Mouse (Mus musculus) kidney, adult 2 months (tissue): ENCODE measurements at regions not wholly inside any gene's neighbourhood (a gene's known extent, or its start where the extent isn't known, plus 50 kb on each side); places are given as distances from the start of the nearest gene placed in this dataset.

Experiments
- DNase-seq: peaks from one replicate; pipeline ENCODE4 v3.0.0; 2021
- H3K27ac ChIP-seq: fragments of 200-500 bp; 2 replicates; pipeline ENCODE4 v1.5.1; 2012; ENCODE audit warnings: low read depth, low read length, control low read depth, inconsistent platforms; ENCODE audit not compliant: insufficient read depth
- H3K27me3 ChIP-seq: fragments of 200-500 bp; replicated peaks from 2 replicates; pipeline ENCODE4 v1.6.1; 2012; ENCODE audit warnings: mild to moderate bottlenecking, moderate library complexity, low read length, inconsistent platforms; ENCODE audit not compliant: control insufficient read depth, insufficient read depth
- H3K36me3 ChIP-seq: fragments of 200-500 bp; 2 replicates; pipeline ENCODE4 v1.6.1; 2012; ENCODE audit warnings: mild to moderate bottlenecking, moderate library complexity, low read length, inconsistent platforms; ENCODE audit not compliant: control insufficient read depth, insufficient read depth
- H3K4me1 ChIP-seq: fragments of 200-500 bp; 2 replicates; pipeline ENCODE4 v1.6.1; 2011; ENCODE audit warnings: low read length; ENCODE audit not compliant: control insufficient read depth, insufficient read depth
- H3K4me3 ChIP-seq: fragments of 200-500 bp; 2 replicates; pipeline ENCODE4 v1.5.1; 2011; ENCODE audit warnings: mild to moderate bottlenecking, low read depth, low read length, control low read depth; ENCODE audit not compliant: insufficient read depth
- CTCF ChIP-seq: fragments of 200-500 bp; conservative IDR thresholded peaks from 2 replicates; pipeline ENCODE4 v1.5.1; 2011; ENCODE audit warnings: low read depth, mild to moderate bottlenecking, control low read depth, low read length, moderate library complexity, mixed read lengths; ENCODE audit not compliant: insufficient read depth, insufficient read length
- POLR2A ChIP-seq: fragments of 200-500 bp; IDR thresholded peaks from one replicate; pipeline ENCODE4 v1.6.1; 2011; ENCODE audit warnings: low read depth, low read length, control low read depth
- WGBS: fragments of 180-500 bp; shearing (Covaris S2); methylation state at CpG from one replicate; pipeline ENCODE4 v1.1.7; 2018; 5-methylcytosine and 5-hydroxymethylcytosine counted together

- no peak for DNase-seq
- Histone ChIP-seq H3K36me3 (no peaks in the 10 kb centered on the region), H3K27ac (no peak overlapping the region), H3K4me3 (no peak overlapping the region), H3K4me1 (no peaks in the 10 kb centered on the region; the same call in 1 of the 2 replicates), H3K27me3 (no peaks in the 10 kb centered on the region; the same call in 1 of the 2 replicates)
- WGBS = 35% methylated on average over 2 of the region's 2 CpGs
- no peak for TF ChIP-seq CTCF
- no peak for TF ChIP-seq POLR2A
Measured at GRCm38 (mm10) chr12:15741219-15741618, 75.5 kb downstream of the Trib2 start.

GRCm38 (mm10) chr12:15738989-15739388 is 77.7 kb downstream of the Trib2 start:
- peak; percentile 90 for DNase-seq
- TF ChIP-seq POLR2A (no peak), CTCF (no peak)
- Histone ChIP-seq H3K36me3 (no peaks in the 10 kb centered on the region), H3K27ac (no peak overlapping the region), H3K4me3 (no peak overlapping the region), H3K4me1 (no peaks in the 10 kb centered on the region; the same call in 1 of the 2 replicates), H3K27me3 (no peaks in the 10 kb centered on the region; the same call in 1 of the 2 replicates)
- 32% methylated on average over 4 of the region's 4 CpGs for WGBS

- H3K4me3 ChIP-seq = no peak overlapping the region
- WGBS = 47% methylated on average over 3 of the region's 3 CpGs
- H3K4me1 ChIP-seq = no peaks in the 10 kb centered on the region
- H3K36me3 ChIP-seq = no peaks in the 10 kb centered on the region
- no peak for TF ChIP-seq CTCF
- no peak for TF ChIP-seq POLR2A
- H3K27ac ChIP-seq = peak overlapping the region; percentile 46
- no peaks in the 10 kb centered on the region for H3K27me3 ChIP-seq
- DNase-seq = peak; percentile 79
Measured at GRCm38 (mm10) chr12:15731261-15731660, 85.5 kb downstream of the Trib2 start.

- DNase-seq = peak; percentile 61
- 55% methylated on average over 3 of the region's 3 CpGs for WGBS
- TF ChIP-seq CTCF (no peak), POLR2A (no peak)
- no peak overlapping the region for H3K4me3 ChIP-seq
- no peaks in the 10 kb centered on the region for H3K36me3 ChIP-seq
- H3K27ac ChIP-seq = peak overlapping the region; percentile 56; the same call in 1 of the 2 replicates
- no peaks in the 10 kb centered on the region for H3K27me3 ChIP-seq
- H3K4me1 ChIP-seq = no peaks in the 10 kb centered on the region
Measured at GRCm38 (mm10) chr12:15729696-15730095, 87.0 kb downstream of the Trib2 start.

GRCm38 (mm10) chr12:15723529-15723928 is 93.2 kb downstream of the Trib2 start:
- Histone ChIP-seq H3K4me1 (no peaks in the 10 kb centered on the region; the same call in 1 of the 2 replicates), H3K27me3 (no peaks in the 10 kb centered on the region), H3K4me3 (no peak overlapping the region), H3K36me3 (no peaks in the 10 kb centered on the region), H3K27ac (no peak overlapping the region)
- no peak for DNase-seq
- no peak for TF ChIP-seq CTCF
- no peak for TF ChIP-seq POLR2A
- WGBS = 86% methylated on average over 6 of the region's 6 CpGs

- WGBS = 65% methylated on average over 2 of the region's 2 CpGs
- peak overlapping the region; percentile 46 for H3K27ac ChIP-seq
- H3K36me3 ChIP-seq = no peaks in the 10 kb centered on the region
- no peaks in the 10 kb centered on the region for H3K27me3 ChIP-seq
- TF ChIP-seq CTCF = no peak
- no peak overlapping the region for H3K4me3 ChIP-seq
- DNase-seq = peak; percentile 40
- H3K4me1 ChIP-seq = no peaks in the 10 kb centered on the region; the same call in 1 of the 2 replicates
Measured at GRCm38 (mm10) chr12:15722161-15722560, 94.6 kb downstream of the Trib2 start.

GRCm38 (mm10) chr12:15720171-15720570 is 96.6 kb downstream of the Trib2 start:
- Histone ChIP-seq H3K36me3 (no peaks in the 10 kb centered on the region), H3K27ac (no peak overlapping the region), H3K27me3 (no peaks in the 10 kb centered on the region), H3K4me1 (no peaks in the 10 kb centered on the region; the same call in 1 of the 2 replicates), H3K4me3 (no peak overlapping the region)
- no peak for DNase-seq
- no peak for TF ChIP-seq POLR2A
- TF ChIP-seq CTCF = no peak
- 72% methylated on average over 6 of the region's 6 CpGs for WGBS

- peak; percentile 77 for DNase-seq
- Histone ChIP-seq H3K4me3 (no peak overlapping the region), H3K27me3 (no peaks in the 10 kb centered on the region), H3K36me3 (no peaks in the 10 kb centered on the region), H3K27ac (no peak overlapping the region), H3K4me1 (no peaks in the 10 kb centered on the region; the same call in 1 of the 2 replicates)
- TF ChIP-seq CTCF = no peak
- no peak for TF ChIP-seq POLR2A
- WGBS = 41% methylated on average over 1 of the region's 1 CpGs
Measured at GRCm38 (mm10) chr12:15718827-15719226, 97.9 kb downstream of the Trib2 start.
